32 mouse cellular contexts compared by ENCODE assay signal in genomic region chr13:41696767-41697445, GRCm38 (mm10).
DNase-seq lines count a peak whose midpoint lies in the region; ATAC-seq and TF ChIP-seq lines count a peak whose summit lies in the region.
"Had no signal": no experiment of that assay in that cellular context is flagged by ENCODE, and none has a peak within 500 bp of the region (broad histone marks: within the 10 kb centered on the region; RNA-seq: fewer than 3 reads in every experiment).

No protein-coding gene starts in this region.

- no peak for TF ChIP-seq CTCF in kidney, postnatal 0 days (IDR thresholded peaks at IDR 0.05; ENCODE audit: low read depth)
- no peak for TF ChIP-seq CTCF in lung, postnatal 0 days (IDR thresholded peaks at IDR 0.05)

- no peak for ATAC-seq in heart, embryonic 13.5 days (ENCODE audit: extremely low read depth, insufficient number of reproducible peaks, low FRiP score, low TSS enrichment)
- ATAC-seq in kidney, postnatal 0 days (replicated peaks; ENCODE audit: low FRiP score, low read depth) = no peak
- peak; percentile 40; the same call in 1 of the 2 replicates for ATAC-seq in lung, postnatal 0 days
- ATAC-seq: forebrain, embryonic 16.5 days; hindbrain, postnatal 0 days; intestine, embryonic 15.5 days; midbrain, embryonic 16.5 days had no signal

- TF ChIP-seq EP300 in lung, postnatal 0 days (IDR thresholded peaks at IDR 0.05) = peak; percentile 14; the same call in 1 of the 2 replicates

- 72% methylated on average over 7 of the region's 7 CpGs for WGBS in heart, embryonic 13.5 days
- 24% methylated on average over 7 of the region's 7 CpGs for WGBS in kidney, postnatal 0 days
- WGBS in lung, postnatal 0 days = 41% methylated on average over 7 of the region's 7 CpGs

- DNase-seq in heart, postnatal 25 days (ENCODE audit: low spot score) = no peak
- DNase-seq in kidney, postnatal 0 days (ENCODE audit: low spot score) = peak; percentile 72
- no peak for DNase-seq in kidney, postnatal 14 days
- peak; percentile 55 for DNase-seq in embryo, embryonic 10.5 days (ENCODE audit: low spot score)
- peak; percentile 83 for DNase-seq in lung, postnatal 0 days (ENCODE audit: low spot score)
- DNase-seq in gastrocnemius, adult 8-10 months (ENCODE audit: low spot score in 2 of 2) = no peak
- no peak for DNase-seq in urinary bladder, postnatal 14 days (ENCODE audit: low spot score)
- DNase-seq: adrenal gland, postnatal 14 days; cerebellum, adult 11-12 months; cerebellum, adult 9-11 months; gastrocnemius, adult 2 months; heart, adult 2 months; heart, postnatal 10 days; kidney, adult 2 months; layer of hippocampus, adult 9-11 months; right cerebral cortex, postnatal 25 days; spleen, adult 18-20 months; thymus, adult 18-20 months; thymus, postnatal 25 days had no signal

- H3K9me3 ChIP-seq in heart, embryonic 13.5 days = no peaks in the 10 kb centered on the region
- no peaks in the 10 kb centered on the region for H3K9me3 ChIP-seq in kidney, postnatal 0 days (replicated peaks; ENCODE audit: low read length)
- no peaks in the 10 kb centered on the region for H3K9me3 ChIP-seq in lung, postnatal 0 days (ENCODE audit: low read length)
- H3K9me3 ChIP-seq: embryonic facial prominence, embryonic 13.5 days; forebrain, embryonic 10.5 days; G1E; heart, embryonic 12.5 days; hindbrain, embryonic 12.5 days; intestine, embryonic 15.5 days; limb, embryonic 10.5 days; limb, embryonic 15.5 days had no signal

- H3K4me2 ChIP-seq in heart, embryonic 13.5 days = no peak overlapping the region
- H3K4me2 ChIP-seq in kidney, postnatal 0 days (ENCODE audit: low read length) = no peak overlapping the region
- no peak overlapping the region for H3K4me2 ChIP-seq in lung, postnatal 0 days (replicated peaks; ENCODE audit: low read depth, low read length)
- H3K4me2 ChIP-seq: embryonic facial prominence, embryonic 13.5 days; heart, embryonic 12.5 days; hindbrain, embryonic 12.5 days; intestine, embryonic 15.5 days; limb, embryonic 15.5 days had no signal

- H3K27me3 ChIP-seq in heart, embryonic 13.5 days (replicated peaks) = no peaks in the 10 kb centered on the region
- H3K27me3 ChIP-seq in kidney, postnatal 0 days (ENCODE audit: insufficient read depth, low read length) = no peaks in the 10 kb centered on the region
- no peaks in the 10 kb centered on the region for H3K27me3 ChIP-seq in lung, postnatal 0 days (replicated peaks; ENCODE audit: insufficient read depth, low read length)
- H3K27me3 ChIP-seq: embryonic facial prominence, embryonic 13.5 days; heart, embryonic 12.5 days; hindbrain, embryonic 12.5 days; intestine, embryonic 15.5 days; limb, embryonic 15.5 days had no signal

- intact Hi-C loops in heart, postnatal 25 days (cut with DNase I) = no loop called here

- H3K27ac ChIP-seq in heart, embryonic 13.5 days (replicated peaks) = 0 out of 2 replicates have a peak overlapping the region, but pooled peaks have one; percentile 2
- no peak overlapping the region for H3K27ac ChIP-seq in kidney, postnatal 0 days
- peak overlapping the region; percentile 57 for H3K27ac ChIP-seq in lung, postnatal 0 days (ENCODE audit: low read length)
- H3K27ac ChIP-seq: embryonic facial prominence, embryonic 13.5 days; forebrain, embryonic 10.5 days; gastrocnemius, adult 2 months; heart, adult 2 months; hindbrain, embryonic 12.5 days; hindbrain, postnatal 0 days; intestine, embryonic 15.5 days; limb, embryonic 10.5 days; limb, embryonic 15.5 days; liver, embryonic 14.5 days had no signal

- no peaks in the 10 kb centered on the region for H3K36me3 ChIP-seq in heart, embryonic 13.5 days
- no peaks in the 10 kb centered on the region for H3K36me3 ChIP-seq in kidney, postnatal 0 days (ENCODE audit: insufficient read depth, low read length)
- no peaks in the 10 kb centered on the region for H3K36me3 ChIP-seq in lung, postnatal 0 days (ENCODE audit: insufficient read depth, low read length)
- H3K36me3 ChIP-seq: embryonic facial prominence, embryonic 13.5 days; forebrain, embryonic 10.5 days; G1E; heart, embryonic 12.5 days; hindbrain, embryonic 12.5 days; intestine, embryonic 15.5 days; limb, embryonic 10.5 days; limb, embryonic 15.5 days had no signal

- no peak overlapping the region for H3K9ac ChIP-seq in heart, embryonic 13.5 days
- H3K9ac ChIP-seq in kidney, postnatal 0 days (ENCODE audit: low read depth, low read length) = no peak overlapping the region
- no peak overlapping the region for H3K9ac ChIP-seq in lung, postnatal 0 days (replicated peaks; ENCODE audit: low read depth)
- H3K9ac ChIP-seq: embryonic facial prominence, embryonic 13.5 days; heart, embryonic 12.5 days; hindbrain, embryonic 12.5 days; intestine, embryonic 15.5 days; limb, embryonic 15.5 days; liver, embryonic 14.5 days had no signal

- H3K4me1 ChIP-seq in heart, embryonic 13.5 days = peaks cover 31% of the 10 kb centered on the region
- no peaks in the 10 kb centered on the region; the same call in 1 of the 2 replicates for H3K4me1 ChIP-seq in kidney, postnatal 0 days (replicated peaks; ENCODE audit: insufficient read depth, low read length)
- no peaks in the 10 kb centered on the region for H3K4me1 ChIP-seq in lung, postnatal 0 days (ENCODE audit: insufficient read depth, low read depth, low read length)
- H3K4me1 ChIP-seq: hindbrain, embryonic 12.5 days; intestine, embryonic 15.5 days had no signal

- no peak overlapping the region for H3K4me3 ChIP-seq in heart, embryonic 13.5 days
- H3K4me3 ChIP-seq in kidney, postnatal 0 days (replicated peaks; ENCODE audit: low read depth, low read length) = no peak overlapping the region
- no peak overlapping the region for H3K4me3 ChIP-seq in lung, postnatal 0 days (ENCODE audit: low read depth, low read length)
- H3K4me3 ChIP-seq: embryonic facial prominence, embryonic 13.5 days; forebrain, embryonic 10.5 days; gastrocnemius, adult 2 months; heart, adult 2 months; heart, embryonic 12.5 days; hindbrain, embryonic 12.5 days; intestine, embryonic 15.5 days; limb, embryonic 10.5 days; limb, embryonic 15.5 days had no signal

Comparison
In these comparisons a context has a peak if more than half of its experiments do, and no peak if none do; other contexts are left out.
1. DNase-seq: peak in kidney, postnatal 0 days (single experiment), embryo, embryonic 10.5 days (single experiment) and lung, postnatal 0 days (single experiment); none in heart, postnatal 25 days (single experiment), kidney, postnatal 14 days (single experiment), gastrocnemius, adult 8-10 months (0 of 2) and urinary bladder, postnatal 14 days (single experiment).